Mouse (Mus musculus) kidney, adult 18-20 months (tissue): Measurements from ENCODE around the gene Tmem38a.

Source experiments
- DNase-seq: peaks from one replicate; pipeline ENCODE4 v3.0.0; 2021

Gene Tmem38a

GRCm38 (mm10) chr8:72587806-72588205 lies 16.0 kb downstream of the Tmem38a start:
- DNase-seq: no peak

- no peak for DNase-seq
Measured at GRCm38 (mm10) chr8:72588865-72589264, 17.0 kb downstream of the Tmem38a start.

- no peak for DNase-seq
Measured at GRCm38 (mm10) chr8:72589286-72589685, 17.4 kb downstream of the Tmem38a start.

- DNase-seq: peak; percentile 50
Measured at GRCm38 (mm10) chr8:72590198-72590597, 18.3 kb downstream of the Tmem38a start.
